Mouse (Mus musculus) lung, postnatal 14 days (tissue): ENCODE measurements around the gene Alox15.

Experiments used
- DNase-seq: peaks from one replicate; pipeline ENCODE4 v3.0.0; 2021

Gene Alox15

DNA sequence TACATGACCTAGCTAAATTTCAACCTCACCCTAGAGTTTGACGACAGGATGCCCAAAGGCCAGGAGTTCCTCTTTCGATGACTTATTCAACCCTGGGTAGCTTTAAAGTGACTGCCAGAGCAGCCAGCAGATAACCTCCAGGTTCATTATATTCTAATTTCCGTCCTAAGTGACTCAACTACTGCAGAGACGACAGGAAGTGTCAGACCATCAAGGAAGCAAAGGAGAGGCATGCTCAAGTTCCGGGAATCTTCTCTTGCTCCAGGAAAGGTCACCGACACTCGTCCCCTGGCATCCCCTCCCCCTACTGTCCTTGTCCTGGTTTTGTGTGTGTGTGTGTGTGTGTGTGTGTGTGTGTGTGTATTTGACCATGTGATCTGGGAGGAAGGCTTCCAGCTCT lies 45.7 kb downstream of the Alox15 start:
- no peak for DNase-seq

DNA sequence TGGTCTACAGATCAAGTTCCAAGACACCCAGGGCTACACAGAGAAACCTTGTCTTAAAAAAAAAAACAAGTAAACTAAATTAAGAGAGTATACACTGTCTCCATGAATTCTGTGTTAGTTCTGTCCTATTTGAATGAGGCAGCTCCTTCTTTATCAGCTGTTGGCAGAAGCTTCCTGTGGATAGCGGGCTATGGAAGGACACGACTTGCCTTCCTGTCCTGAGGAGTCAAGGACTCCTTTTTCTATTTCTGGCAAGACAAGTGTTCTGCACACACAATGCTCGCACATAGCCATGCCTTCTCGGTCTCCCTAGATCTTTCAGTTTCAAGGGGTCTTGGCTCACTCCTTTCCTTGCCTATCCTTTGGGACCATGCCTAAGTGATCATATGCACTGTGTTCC lies 49.5 kb downstream of the Alox15 start:
- no peak for DNase-seq

- DNase-seq: peak; percentile 18
Observed at GRCm38 (mm10) chr11:70297836-70298454, 53.9 kb downstream of the Alox15 start.

- DNase-seq: no peak
Observed at GRCm38 (mm10) chr11:70297405-70297804, 54.4 kb downstream of the Alox15 start.
